Mouse (Mus musculus) megakaryocyte-erythroid progenitor cell, adult 5-6 weeks (primary cell): ENCODE results near the gene Mvb12b. TPM values are rescaled to one million over a fixed set of nuclear protein-coding genes. Genes with fewer than 3 reads are reported as not detected.

Experiments used
- ATAC-seq: replicated peaks from 2 replicates; pipeline ENCODE4 v1.8.0; 2016; ENCODE audit warnings: mild to moderate bottlenecking, inconsistent platforms; ENCODE audit not compliant: severe bottlenecking, poor library complexity, low FRiP score, low TSS enrichment
- total RNA-seq, 2 experiments: library from RNA; stranded (forward) in 1 of 2; stranded (reverse) in 1 of 2; fragments of 200-1000, 215-1000 nt in 1 of 2; fragments of >200 nt in 1 of 2; fragmentation: Nextera tagmentation in 1 of 2; gene quantifications; 2 replicates each; pipeline ENCODE4 v1.2.3; 2014 to 2017

The Mvb12b gene
- total RNA-seq, 2 experiments from 2014 or later = 11.3 to 57.1 TPM

GRCm38 (mm10) chr2:33790301-33790700, 97.4 kb downstream of the Mvb12b start:
- ATAC-seq = no peak

GRCm38 (mm10) chr2:33789732-33790131, 98.0 kb downstream of the Mvb12b start:
- no peak for ATAC-seq

- no peak for ATAC-seq
Observed at GRCm38 (mm10) chr2:33789279-33789678, 98.5 kb downstream of the Mvb12b start.

GRCm38 (mm10) chr2:33788851-33789250, 98.9 kb downstream of the Mvb12b start:
- no peak for ATAC-seq

- no peak for ATAC-seq
Observed at GRCm38 (mm10) chr2:33788131-33788530, 99.6 kb downstream of the Mvb12b start.

- ATAC-seq = no peak
Observed at GRCm38 (mm10) chr2:33786064-33786463, 101.7 kb downstream of the Mvb12b start.

- ATAC-seq = no peak
Observed at GRCm38 (mm10) chr2:33785596-33785995, 102.2 kb downstream of the Mvb12b start.

- no peak for ATAC-seq
Observed at GRCm38 (mm10) chr2:33784721-33785120, 103.0 kb downstream of the Mvb12b start.

GRCm38 (mm10) chr2:33783419-33783818, 104.3 kb downstream of the Mvb12b start:
- no peak for ATAC-seq

GRCm38 (mm10) chr2:33781655-33782400, 105.9 kb downstream of the Mvb12b start:
- no peak for ATAC-seq

- ATAC-seq = no peak
Observed at GRCm38 (mm10) chr2:33778466-33778865, 109.3 kb downstream of the Mvb12b start.

GRCm38 (mm10) chr2:33777051-33777450, 110.7 kb downstream of the Mvb12b start:
- ATAC-seq = no peak

- no peak for ATAC-seq
Observed at GRCm38 (mm10) chr2:33774884-33775283, 112.9 kb downstream of the Mvb12b start.

GRCm38 (mm10) chr2:33774106-33774505, 113.6 kb downstream of the Mvb12b start:
- ATAC-seq = no peak

GRCm38 (mm10) chr2:33772439-33772838, 115.3 kb downstream of the Mvb12b start:
- no peak for ATAC-seq

- ATAC-seq = no peak
Observed at GRCm38 (mm10) chr2:33771388-33771787, 116.4 kb downstream of the Mvb12b start.

- ATAC-seq = no peak
Observed at GRCm38 (mm10) chr2:33770526-33771130, 117.1 kb downstream of the Mvb12b start.

- ATAC-seq = no peak
Observed at GRCm38 (mm10) chr2:33764476-33764875, 123.3 kb downstream of the Mvb12b start.

- ATAC-seq = no peak
Observed at GRCm38 (mm10) chr2:33762210-33762609, 125.5 kb downstream of the Mvb12b start.

GRCm38 (mm10) chr2:33760571-33760991, 127.2 kb downstream of the Mvb12b start:
- no peak for ATAC-seq

GRCm38 (mm10) chr2:33759447-33759846, 128.3 kb downstream of the Mvb12b start:
- ATAC-seq = no peak
